Mouse (Mus musculus) cerebellum, adult 9-11 months (tissue): ENCODE data around the gene Dohh.
A peak's percentile ranks its signal among the peaks of the same experiment; 100 is the strongest.

ENCODE experiments used
- DNase-seq: peaks from one replicate; pipeline ENCODE4 v3.0.0; 2022

The Dohh gene

GRCm38 (mm10) chr10:81387716-81388115 is 3.5 kb downstream of the Dohh start:
- no peak for DNase-seq

GRCm38 (mm10) chr10:81388505-81389055 is 4.4 kb downstream of the Dohh start, which contains the start of gene Gm48552:
Gene Gm48552, plus strand, starts transcription at chr10:81389005.
- DNase-seq, result no peak

- DNase-seq, result no peak
Observed at GRCm38 (mm10) chr10:81389373-81389772, 5.1 kb downstream of the Dohh start.

- DNase-seq, result peak; percentile 77
Observed at GRCm38 (mm10) chr10:81389801-81390677, 5.8 kb downstream of the Dohh start.

- DNase-seq, result peak; percentile 57
Observed at GRCm38 (mm10) chr10:81390678-81390965, 6.4 kb downstream of the Dohh start.

GRCm38 (mm10) chr10:81392270-81392669 is 8.0 kb downstream of the Dohh start:
- DNase-seq, result no peak

GRCm38 (mm10) chr10:81392781-81393185 is 8.6 kb downstream of the Dohh start, which contains the start of gene Smim24:
Gene Smim24, plus strand, starts transcription at chr10:81393051.
- no peak for DNase-seq

GRCm38 (mm10) chr10:81393456-81394063 is 9.3 kb downstream of the Dohh start:
- DNase-seq, result no peak

GRCm38 (mm10) chr10:81395127-81395526 is 10.9 kb downstream of the Dohh start:
- DNase-seq, result peak; percentile 73

- no peak for DNase-seq
Observed at GRCm38 (mm10) chr10:81395865-81396264, 11.6 kb downstream of the Dohh start.

- DNase-seq, result no peak
Observed at GRCm38 (mm10) chr10:81396749-81397148, 12.5 kb downstream of the Dohh start.

- peak; percentile 79 for DNase-seq
Observed at GRCm38 (mm10) chr10:81399296-81399695, 15.1 kb downstream of the Dohh start.

GRCm38 (mm10) chr10:81399798-81400308 is 15.6 kb downstream of the Dohh start:
- peak; percentile 77 for DNase-seq

- peak; percentile 95 for DNase-seq
Observed at GRCm38 (mm10) chr10:81400371-81401204, 16.4 kb downstream of the Dohh start.

GRCm38 (mm10) chr10:81401205-81401520 is 16.9 kb downstream of the Dohh start:
- DNase-seq, result no peak

GRCm38 (mm10) chr10:81401521-81402226 is 17.4 kb downstream of the Dohh start:
- peak; percentile 82 for DNase-seq

- peak; percentile 73 for DNase-seq
Observed at GRCm38 (mm10) chr10:81402227-81402765, 18.1 kb downstream of the Dohh start.

- DNase-seq, result no peak
Observed at GRCm38 (mm10) chr10:81403511-81403910, 19.3 kb downstream of the Dohh start.

- no peak for DNase-seq
Observed at GRCm38 (mm10) chr10:81404082-81404481, 19.9 kb downstream of the Dohh start.

GRCm38 (mm10) chr10:81404720-81405119 is 20.5 kb downstream of the Dohh start:
- DNase-seq, result no peak

GRCm38 (mm10) chr10:81405588-81406201 is 21.5 kb downstream of the Dohh start:
- DNase-seq, result peak; percentile 87
